In the genomic region with DNA sequence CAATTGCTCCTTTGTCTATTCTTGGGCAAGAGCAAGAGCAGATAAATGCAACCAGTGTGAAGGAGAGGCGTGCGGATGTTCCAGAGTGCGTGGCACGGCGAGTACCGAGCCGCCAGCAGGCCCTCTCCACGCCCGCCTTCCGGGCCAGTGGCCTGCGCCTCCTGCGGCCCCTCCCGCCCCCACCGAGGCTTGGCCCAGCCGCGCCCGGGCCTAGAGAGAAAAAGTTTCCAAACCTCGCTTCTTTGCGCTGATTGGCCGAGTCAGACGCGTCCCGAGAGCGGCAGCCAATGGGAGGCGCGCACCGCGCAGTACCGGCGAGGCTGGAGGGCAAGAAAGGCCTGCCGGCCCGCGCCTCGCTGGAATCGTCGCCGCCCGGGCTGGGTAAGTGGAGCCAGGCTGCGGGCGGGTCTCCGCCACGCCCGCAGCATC, we compare ENCODE assay signal across 1 mouse cellular context.
TF ChIP-seq lines count a peak whose summit lies in the region.

Gene Nde1 (plus strand): TSS at position 288 of the 429 bp plus-strand sequence.
Gene Marf1 (minus strand): TSS at position 364 of the 429 bp plus-strand sequence.

TF ChIP-seq in CH12.LX, 34 proteins besides CTCF, POLR2A, EP300 and RAD21 (continued from another document):
- TF ChIP-seq UBTF (IDR thresholded peaks at IDR 0.05; ENCODE audit: low read depth, low read length): peak; percentile 97
- TF ChIP-seq SIN3A (IDR thresholded peaks at IDR 0.05; ENCODE audit: low read length): peak; percentile 80
- no peak for TF ChIP-seq E2F4 (IDR thresholded peaks at IDR 0.05; ENCODE audit: insufficient replicate concordance, low read depth, low read length)
- TF ChIP-seq IRF4 (IDR thresholded peaks at IDR 0.05; ENCODE audit: low read depth, low read length): peak; percentile 49; the same call in 1 of the 2 replicates
- TF ChIP-seq HCFC1 (IDR thresholded peaks at IDR 0.05; ENCODE audit: low read depth, low read length): peak; percentile 69
- no peak; the same call in 1 of the 2 replicates for TF ChIP-seq RCOR1 (conservative IDR thresholded peaks at IDR 0.05; ENCODE audit: low read depth, low read length)
- peak; percentile 83; the same call in 1 of the 2 replicates for TF ChIP-seq MXI1 (IDR thresholded peaks at IDR 0.05; ENCODE audit: low read depth, low read length)
- peak; percentile 98 for TF ChIP-seq MAZ (IDR thresholded peaks at IDR 0.05; ENCODE audit: low read depth, low read length)
- TF ChIP-seq MAFK (IDR thresholded peaks at IDR 0.05; ENCODE audit: insufficient replicate concordance, low read length): no peak
- peak; percentile 80; the same call in 1 of the 2 replicates for TF ChIP-seq MAX (IDR thresholded peaks at IDR 0.05; ENCODE audit: low read length)
- TF ChIP-seq ELF1 (IDR thresholded peaks at IDR 0.05; ENCODE audit: low read depth, low read length): peak; percentile 84
- TF ChIP-seq KAT2A (IDR thresholded peaks at IDR 0.05; ENCODE audit: insufficient replicate concordance, low read length): peak; percentile 64; the same call in 1 of the 2 replicates
- peak; percentile 82; the same call in 1 of the 2 replicates for TF ChIP-seq MYC (IDR thresholded peaks at IDR 0.05; ENCODE audit: low read depth, low read length)
- TF ChIP-seq TBP (conservative IDR thresholded peaks at IDR 0.05; ENCODE audit: low read depth, low read length): peak; percentile 63; the same call in 1 of the 2 replicates
- no peak for TF ChIP-seq SMC3 (IDR thresholded peaks at IDR 0.05; ENCODE audit: low read depth, low read length)
- TF ChIP-seq MEF2A (IDR thresholded peaks at IDR 0.05; ENCODE audit: borderline replicate concordance, low read depth, low read length): peak; percentile 50; the same call in 1 of the 2 replicates
- no peak for TF ChIP-seq ZC3H11A (IDR thresholded peaks at IDR 0.05; ENCODE audit: low read depth, low read length)
- TF ChIP-seq JUN (IDR thresholded peaks at IDR 0.05; ENCODE audit: insufficient read depth, low read depth, low read length): no peak
- no peak for TF ChIP-seq JUND (conservative IDR thresholded peaks at IDR 0.05; ENCODE audit: low read depth, low read length)
- TF ChIP-seq NELFE (IDR thresholded peaks at IDR 0.05; ENCODE audit: low read depth, low read length): peak; percentile 97
- TF ChIP-seq CHD2 (IDR thresholded peaks at IDR 0.05; ENCODE audit: low read length): peak; percentile 48
- TF ChIP-seq GABPA (IDR thresholded peaks at IDR 0.05; ENCODE audit: insufficient replicate concordance, low read depth, low read length): no peak
- TF ChIP-seq CHD1 (IDR thresholded peaks at IDR 0.05; ENCODE audit: low read depth, low read length): no peak
